Mouse (Mus musculus) gastrocnemius, postnatal 10 days (tissue): Measurements from ENCODE around the gene Snw1. TPM values are rescaled to one million over a fixed set of nuclear protein-coding genes. Genes with fewer than 3 reads are reported as not detected.
"Not testable (repeated sequence)": the region's sequence is repeated elsewhere in the genome, so short reads cannot be mapped to it uniquely, and the experiment has no call there.

ENCODE experiments used
- DNase-seq: peaks from one replicate; pipeline ENCODE4 v3.0.0; 2021; ENCODE audit warnings: mixed read lengths
- long read RNA-seq, 2 experiments: library from polyadenylated mRNA; stranded (forward); transcript quantifications; one replicate each; pipeline ENCODE4 v2.0.0; 2021
- total RNA-seq, 2 experiments: library from RNA; stranded (reverse); gene quantifications; 2 replicates each; pipeline ENCODE4 v1.2.3; 2021

The Snw1 gene
- 10 to 100 TPM; 52.4 to 53.5 TPM for total RNA-seq
- long read RNA-seq, experiment 1, transcript Snw1-201 (14 exons, 2,232 nt), result major isoform, 65 of 72 reads
- long read RNA-seq, experiment 1, partial matches to known transcripts, result 4 of 72 reads
- long read RNA-seq, experiment 1, other reads (novel, unspliced or antisense), result 3 of 72 reads
- long read RNA-seq, experiment 2, full-length matches to known transcripts, result 50 of 63 reads
- long read RNA-seq, experiment 2, partial matches to known transcripts, result 9 of 63 reads
- long read RNA-seq, experiment 2, other reads (novel, unspliced or antisense), result 4 of 63 reads

DNA sequence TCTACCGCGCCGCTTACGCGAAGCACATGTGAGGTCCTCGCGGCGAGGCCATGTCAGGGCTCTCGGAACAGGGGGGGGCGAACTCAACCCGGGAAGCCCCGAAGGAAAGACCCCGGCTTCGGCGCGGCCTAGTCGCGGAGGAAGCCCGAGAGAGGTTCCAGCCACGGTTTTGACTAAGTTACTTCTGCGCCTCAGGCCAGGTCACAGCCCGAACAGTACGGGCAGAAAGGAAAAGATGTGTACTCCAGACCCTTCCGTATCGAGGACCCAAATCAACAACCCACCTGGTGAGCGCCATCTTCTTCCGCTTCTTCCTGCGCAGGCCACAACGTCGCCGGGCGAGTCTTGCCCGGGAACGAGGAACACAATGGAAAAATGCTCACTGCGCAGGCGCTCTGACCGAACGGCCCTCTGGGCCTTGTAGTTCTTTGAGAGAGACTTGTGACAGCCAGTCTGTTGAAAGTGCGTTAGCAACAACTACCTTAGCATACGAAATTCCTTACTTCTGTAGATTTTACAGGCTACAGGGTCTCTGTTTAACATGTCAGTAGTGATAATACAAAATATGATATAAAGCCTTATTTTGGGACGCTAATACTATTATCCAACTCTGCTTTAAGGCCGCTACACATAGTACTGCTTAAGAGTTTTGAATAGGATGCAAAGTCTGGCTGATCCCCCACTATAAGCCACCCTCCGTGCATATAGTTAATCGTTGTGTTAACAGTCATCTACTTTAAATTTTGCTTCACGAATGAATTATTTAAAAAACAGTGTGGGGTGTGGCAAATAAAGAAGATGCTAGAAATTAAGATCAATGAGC is at the start of gene Snw1:
Gene Snw1, minus strand, starts transcription at position 311 of the 823 bp plus-strand sequence.
- DNase-seq, result peak; percentile 92

DNA sequence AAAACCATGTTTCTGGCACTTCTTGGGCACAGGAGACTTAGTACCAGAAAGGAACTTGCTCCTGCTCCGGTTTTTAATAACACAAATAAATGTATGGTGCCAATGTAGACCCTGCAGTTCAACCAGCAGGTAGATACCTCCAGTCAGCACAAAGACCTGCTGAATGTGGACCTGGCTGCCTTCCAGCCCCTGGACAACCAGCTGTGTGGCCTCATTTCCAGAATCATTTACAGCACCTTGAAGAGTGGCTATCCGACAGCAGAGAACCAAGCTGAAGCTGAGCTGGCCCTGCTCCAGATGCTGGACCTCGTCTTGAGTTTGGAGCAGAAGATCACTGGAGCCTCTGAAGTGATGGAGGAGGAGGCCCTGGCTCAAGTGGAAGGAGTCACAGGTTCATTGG is 47.5 kb upstream of the Snw1 start:
- not testable (repeated sequence) for DNase-seq

GRCm38 (mm10) chr12:87514016-87514415 is 41.9 kb upstream of the Snw1 start, which contains the start of gene Gm8300:
TSS of gene Gm8300 (plus strand) at chr12:87514316.
- DNase-seq, result not testable (repeated sequence)

DNA sequence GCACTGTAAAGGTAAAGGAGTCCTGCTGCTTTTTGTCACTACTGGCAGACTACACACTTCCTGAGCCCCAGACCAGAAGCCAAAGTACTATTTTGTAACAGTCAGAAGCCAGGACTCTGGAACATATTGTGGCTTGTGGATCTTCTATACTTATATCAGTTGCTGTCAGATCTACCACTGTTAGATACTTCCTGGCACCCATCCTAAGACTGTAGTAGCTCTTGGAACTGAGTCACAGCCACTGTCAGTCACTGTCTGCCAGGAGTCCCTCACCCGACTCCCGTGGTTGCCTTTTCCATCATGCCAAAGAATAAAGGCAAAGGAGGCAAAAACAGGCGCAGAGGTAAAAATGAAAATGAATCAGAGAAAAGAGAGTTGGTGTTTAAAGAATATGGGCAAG is 22.3 kb upstream of the Snw1 start, which contains the start of gene Gm5788:
Gene Gm5788, plus strand, starts transcription at position 301 of the 400 bp plus-strand sequence.
- DNase-seq, result not testable (repeated sequence)

- DNase-seq, result not testable (repeated sequence)
These were observed 16.6 kb upstream of the Snw1 start for GRCm38 (mm10) chr12:87488683-87489082.

DNA sequence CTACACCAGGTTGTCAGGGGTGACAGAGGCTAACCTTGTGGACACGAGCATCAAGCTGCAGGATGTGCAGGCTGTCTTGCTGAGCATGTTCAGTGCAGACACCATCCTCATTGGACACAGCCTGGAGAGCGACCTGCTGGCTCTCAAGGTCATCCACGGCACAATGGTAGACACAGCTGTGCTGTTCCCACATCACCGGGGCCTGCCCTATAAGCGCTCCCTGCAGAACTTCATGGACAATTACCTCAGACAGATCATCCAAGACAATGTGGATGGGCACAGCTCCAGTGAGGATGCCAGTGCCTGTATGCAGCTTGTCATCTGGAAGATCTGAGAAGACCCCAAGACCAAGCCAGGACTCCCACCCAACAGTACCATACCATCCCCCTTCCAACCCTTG is 10.4 kb upstream of the Snw1 start:
- not testable (repeated sequence) for DNase-seq

- no peak for DNase-seq
These were observed 2.7 kb upstream of the Snw1 start for GRCm38 (mm10) chr12:87474756-87475155.

- DNase-seq, result no peak
These were observed 582 bp downstream of the Snw1 start for GRCm38 (mm10) chr12:87471421-87471963.

- no peak for DNase-seq
These were observed 1.6 kb downstream of the Snw1 start for GRCm38 (mm10) chr12:87470263-87471136.

GRCm38 (mm10) chr12:87464678-87465297 is 7.3 kb downstream of the Snw1 start:
- no peak for DNase-seq

DNA sequence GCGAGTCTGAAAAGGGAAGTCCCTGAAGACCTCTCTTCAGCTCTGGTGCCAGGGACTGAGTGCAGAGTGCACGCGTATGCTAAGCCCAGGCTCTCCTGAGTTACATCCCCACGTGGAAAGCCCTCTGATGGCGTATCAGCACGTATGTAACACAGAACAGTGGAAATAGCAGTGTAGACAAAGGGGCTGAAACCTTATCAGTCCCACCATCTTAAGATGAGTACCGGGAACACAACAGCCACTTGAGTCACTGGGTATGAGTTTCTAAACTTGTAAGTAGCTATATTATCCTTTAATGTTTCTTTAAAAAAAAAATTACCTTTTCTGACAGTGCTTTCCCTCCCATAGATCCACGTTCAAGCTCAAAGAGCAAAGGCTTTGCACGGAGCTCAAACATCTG is 22.6 kb downstream of the Snw1 start:
- no peak for DNase-seq

GRCm38 (mm10) chr12:87444211-87444610 is 27.9 kb downstream of the Snw1 start:
- no peak for DNase-seq

DNA sequence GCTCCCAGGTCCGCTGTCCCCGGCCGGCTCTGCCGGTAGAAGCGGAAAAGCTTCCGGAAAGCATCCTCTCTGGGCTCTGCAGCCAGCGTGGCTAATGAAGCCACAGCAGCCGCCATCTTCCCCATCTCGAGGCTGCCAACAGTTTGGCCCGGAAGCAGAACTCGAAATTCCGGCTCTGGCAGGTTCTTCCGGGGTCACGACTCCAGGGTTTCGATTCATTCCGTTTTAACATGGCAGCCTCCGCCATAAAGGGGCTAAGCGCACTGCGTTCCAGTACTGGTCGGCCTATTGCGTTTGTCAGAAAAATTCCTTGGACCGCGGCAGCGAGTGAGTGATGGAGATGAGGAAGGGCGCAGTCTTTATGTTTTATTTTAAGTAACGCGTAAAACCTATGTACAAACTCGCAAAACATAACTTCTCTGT is 28.4 kb downstream of the Snw1 start, which contains the start of the genes Slirp and Alkbh1:
Gene Slirp, plus strand, starts transcription at position 197 of the 423 bp plus-strand sequence.
Gene Alkbh1, minus strand, starts transcription at position 318 of the 423 bp plus-strand sequence.
- DNase-seq, result peak; percentile 87

GRCm38 (mm10) chr12:87443115-87443699 is 28.9 kb downstream of the Snw1 start:
- DNase-seq, result no peak

DNA sequence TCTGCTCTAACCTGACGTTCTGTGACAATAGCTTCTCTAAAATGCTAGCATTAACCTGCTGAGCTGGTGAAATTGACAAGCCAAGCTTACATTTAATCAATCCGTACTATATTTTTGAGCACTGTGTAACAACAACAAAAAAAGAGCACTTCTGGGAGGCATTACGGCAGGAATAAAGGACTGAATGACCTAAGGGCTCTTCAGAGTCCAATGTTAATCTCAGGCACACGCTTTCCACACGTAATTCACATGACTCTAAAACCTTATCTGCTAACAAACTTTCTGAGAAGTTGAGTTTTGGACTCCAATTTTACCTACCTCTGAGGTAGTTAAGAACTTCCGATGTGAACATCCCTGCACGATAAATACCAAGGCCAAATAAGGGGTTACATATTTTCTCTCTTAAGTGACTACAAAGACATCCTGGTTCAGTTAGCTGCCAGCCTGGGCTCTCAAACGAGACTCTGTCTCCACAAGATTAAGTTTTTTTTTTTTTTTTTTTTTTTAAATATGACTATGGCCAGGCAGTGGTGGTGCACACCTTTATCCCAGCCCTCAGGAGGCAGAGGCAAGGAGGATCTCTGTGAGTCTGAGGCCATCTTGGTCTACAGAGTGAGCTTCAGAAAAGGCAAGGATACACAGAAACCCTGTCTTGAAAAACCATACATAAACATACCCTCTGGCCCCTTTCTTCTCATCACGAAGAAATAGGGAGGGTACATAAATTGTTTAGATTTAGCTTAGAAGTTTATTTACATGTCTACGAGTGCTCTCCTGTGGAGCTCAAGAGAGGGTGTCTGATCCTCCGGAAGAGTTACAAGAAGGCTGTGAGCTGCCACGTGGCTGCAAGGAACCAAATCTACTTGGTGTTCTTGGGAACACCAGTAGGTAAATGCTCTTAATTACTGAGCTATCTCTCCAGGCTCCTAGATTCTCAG is 29.6 kb downstream of the Snw1 start:
- DNase-seq, result no peak

DNA sequence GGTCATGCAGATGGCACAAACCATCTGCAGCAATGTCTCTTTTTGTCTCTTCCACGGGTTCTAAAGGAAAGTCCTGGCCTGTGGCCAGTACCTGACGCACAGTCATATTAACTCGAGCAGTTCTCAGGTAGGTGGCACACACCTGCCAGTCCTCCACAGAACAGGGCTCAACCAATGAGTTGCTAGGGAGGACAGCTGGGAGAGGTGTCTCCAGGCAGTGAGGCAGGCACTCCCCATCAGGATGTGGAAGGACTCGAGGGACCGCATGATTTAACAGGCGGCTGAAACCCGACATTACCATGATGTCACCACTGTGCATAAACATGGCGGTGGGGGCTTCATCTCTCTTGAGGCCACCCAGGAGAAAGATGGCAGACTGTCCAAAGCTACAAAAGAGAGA is 43.2 kb downstream of the Snw1 start:
- no peak for DNase-seq

DNA sequence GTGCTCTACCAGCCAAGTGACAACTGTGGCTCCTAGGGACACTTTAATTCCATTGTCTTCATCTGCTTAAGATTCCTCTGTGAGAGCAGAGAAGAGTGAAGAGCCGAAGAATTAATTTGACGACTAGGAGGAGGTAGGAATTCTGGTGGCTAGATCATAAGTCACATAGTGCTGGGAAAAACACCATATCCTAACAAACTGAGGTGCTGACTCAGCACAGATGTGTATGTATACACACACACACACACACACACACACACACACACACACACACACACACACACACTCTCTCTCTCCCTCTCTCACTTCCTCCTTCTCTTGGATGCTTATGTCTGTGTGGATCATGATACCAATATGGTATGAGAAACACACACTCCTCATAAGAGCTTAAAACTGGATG is 43.8 kb downstream of the Snw1 start:
- DNase-seq, result no peak

- no peak for DNase-seq
These were observed 45.6 kb downstream of the Snw1 start for GRCm38 (mm10) chr12:87426354-87427031.

DNA sequence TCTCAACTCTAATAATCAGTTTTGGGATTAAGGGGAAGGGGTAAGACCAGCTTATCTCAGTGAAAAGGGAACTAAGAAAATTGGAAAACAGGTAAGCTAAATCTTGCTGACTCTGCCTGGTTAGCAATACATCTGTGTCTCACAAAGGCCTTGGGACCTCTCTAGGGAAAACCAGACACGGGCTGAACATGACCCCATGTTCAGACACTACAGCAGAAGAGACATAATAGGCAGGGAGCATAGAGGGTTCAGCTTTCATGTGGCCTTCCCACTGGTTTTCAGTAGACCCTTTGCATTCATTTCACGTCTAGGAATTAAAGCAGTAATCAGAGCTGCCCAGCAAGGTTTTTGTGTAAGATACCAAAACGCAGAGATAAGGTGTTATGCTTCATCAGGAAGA is 47.6 kb downstream of the Snw1 start:
- DNase-seq, result no peak
